Mouse (Mus musculus) MEL (cell line): ENCODE results near the gene Hba-x.

ENCODE experiments used
- CTCF ChIP-seq, 3 experiments: IDR thresholded peaks in 2 of 3; conservative IDR thresholded peaks in 1 of 3; 2 replicates each; pipeline ENCODE4 v1.5.1; 2011 to 2012; ENCODE audit warnings: low read length in 3 of 3, low read depth in 2 of 3, mild to moderate bottlenecking in 2 of 3, improper control_type of control experiment in 1 of 3, inconsistent platforms in 1 of 3, mixed read lengths in 1 of 3, moderate library complexity in 1 of 3; ENCODE audit not compliant: control insufficient read depth in 1 of 3, insufficient read depth in 1 of 3, poor library complexity in 1 of 3, severe bottlenecking in 1 of 3
- NRF1 ChIP-seq: IDR thresholded peaks from 2 replicates; pipeline ENCODE4 v1.6.1; 2014; ENCODE audit warnings: low read depth, mild to moderate bottlenecking, inconsistent platforms, low read length, improper control_type of control experiment, moderate library complexity; ENCODE audit not compliant: poor library complexity, insufficient read depth, severe bottlenecking
- POLR2A ChIP-seq, 2 experiments: IDR thresholded peaks; 2 replicates each; pipeline ENCODE4 v1.6.1; 2011 to 2012; ENCODE audit warnings: low read length in 2 of 2, mild to moderate bottlenecking in 2 of 2, control low read depth in 1 of 2, improper control_type of control experiment in 1 of 2, low read depth in 1 of 2, moderate library complexity in 1 of 2; ENCODE audit not compliant: control insufficient read depth in 1 of 2, insufficient read depth in 1 of 2, poor library complexity in 1 of 2

DNA sequence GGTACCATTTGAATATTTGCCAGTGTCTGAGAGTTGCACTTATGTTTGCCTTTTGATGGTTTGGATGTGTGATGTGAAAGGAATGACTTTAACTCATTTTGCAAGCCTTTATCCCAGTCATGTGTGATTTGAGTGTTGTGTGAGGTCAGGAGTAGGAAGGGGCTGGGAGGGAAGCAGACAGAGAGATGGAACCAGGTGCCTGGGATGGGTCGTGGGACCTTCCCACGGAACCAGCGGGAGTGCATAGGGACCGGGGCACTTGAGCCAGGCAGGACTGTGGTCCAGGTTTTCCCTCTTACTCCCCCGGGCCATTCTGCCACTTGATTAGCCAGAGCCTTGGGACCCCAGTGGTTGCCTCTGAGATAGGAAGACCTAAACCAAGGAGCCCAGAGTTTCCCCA is 8.2 kb upstream of the Hba-x start:
- TF ChIP-seq POLR2A (IDR thresholded peaks at IDR 0.05; ENCODE audit: control insufficient read depth in 1 of 2, insufficient read depth in 1 of 2, low read depth in 1 of 2, low read length in 2 of 2, poor library complexity in 1 of 2) (no peak), NRF1 (no peak), CTCF (IDR thresholded peaks at IDR 0.05 in 2 of 3, conservative IDR thresholded peaks at IDR 0.05 in 1 of 3; ENCODE audit: control insufficient read depth in 1 of 3, insufficient read depth in 1 of 3, low read depth in 2 of 3, low read length in 3 of 3, poor library complexity in 1 of 3, severe bottlenecking in 1 of 3) (no peak)
